Mouse (Mus musculus): ENCODE measurements around the gene Gm28035. TPM values are rescaled to one million over a fixed set of nuclear protein-coding genes. Genes with fewer than 3 reads are reported as not detected.

Gene Gm28035
- total and polyA plus RNA-seq, 2 experiments from 2014 or later, result 0.12 to 13.9 TPM

DNA sequence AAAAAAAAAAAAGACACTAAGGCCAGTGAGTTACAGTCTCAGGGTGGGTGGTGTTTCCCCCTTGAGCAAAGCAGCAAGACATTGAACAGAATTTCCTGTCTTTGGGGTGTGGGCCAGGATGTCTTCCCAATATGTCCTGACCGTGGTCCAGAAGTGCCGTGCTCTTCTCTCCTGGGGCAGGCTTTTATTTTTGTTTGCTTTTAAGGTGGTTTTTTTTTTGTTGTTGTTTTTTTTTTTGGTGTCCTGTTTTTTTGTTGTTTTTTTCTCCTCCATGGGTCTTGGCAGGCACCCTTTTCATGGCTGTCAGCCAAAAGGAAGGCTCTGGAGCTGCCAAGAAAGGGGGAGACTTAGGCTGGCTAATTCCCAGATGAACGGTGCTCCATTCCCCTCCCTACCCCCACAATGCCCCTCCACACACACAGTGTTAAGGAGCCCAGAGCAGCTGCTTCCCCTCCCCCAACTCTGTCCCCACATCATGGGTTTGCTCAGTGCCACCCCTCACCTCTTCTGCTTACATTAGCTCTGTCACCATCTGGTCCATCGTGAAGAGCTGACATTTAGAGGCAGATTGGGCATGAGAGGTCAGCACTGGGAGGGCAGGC is 22.6 kb downstream of the Gm28035 start:
- Histone ChIP-seq H3K4me3 (ENCODE audit: low read depth, low read length) (no peak overlapping the region), H3K4me1 (ENCODE audit: control insufficient read depth, insufficient read depth) (peaks cover 65% of the 10 kb centered on the region), H3K9ac (replicated peaks; ENCODE audit: low read depth, low read length) (no peak overlapping the region), H3K27ac (ENCODE audit: low read depth) (peak overlapping the region; percentile 49), H3K9me3 (replicated peaks; ENCODE audit: control insufficient read depth, low read length) (no peaks in the 10 kb centered on the region), H3K36me3 (replicated peaks; ENCODE audit: control insufficient read depth, insufficient read depth, low read length) (peaks cover 42% of the 10 kb centered on the region), H3K4me2 (ENCODE audit: low read depth, low read length) (no peak overlapping the region), H3K27me3 (ENCODE audit: control insufficient read depth, insufficient read depth, low read length) (no peaks in the 10 kb centered on the region)
- ATAC-seq (ENCODE audit: insufficient read depth, low read depth), result no peak
- WGBS, result 26% methylated on average over 4 of the region's 4 CpGs
- no peak for DNase-seq (ENCODE audit: low spot score)
- no peak for TF ChIP-seq EP300 (IDR thresholded peaks at IDR 0.05; ENCODE audit: low read depth)
- TF ChIP-seq CTCF (IDR thresholded peaks at IDR 0.05; ENCODE audit: low read depth), result no peak

DNA sequence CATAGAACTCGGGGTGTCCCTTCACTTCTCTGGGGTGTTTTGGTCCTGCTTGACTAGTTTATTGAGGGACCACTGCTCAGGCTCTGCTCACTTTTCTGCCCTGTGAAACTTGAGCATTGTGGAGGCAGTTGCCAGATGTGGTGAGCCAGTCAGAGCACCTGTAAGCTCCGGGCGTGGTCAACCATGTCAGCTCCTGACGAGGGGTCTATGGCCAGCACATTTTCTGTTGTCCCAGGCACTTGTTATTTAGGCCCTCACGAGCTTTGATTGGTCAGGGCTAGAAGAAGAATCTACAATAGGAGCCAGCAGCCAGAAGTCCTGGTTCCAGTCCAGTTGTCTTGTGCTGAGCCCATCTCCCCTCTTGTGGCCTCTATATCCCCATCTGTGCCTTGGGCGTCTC is 23.4 kb downstream of the Gm28035 start:
- TF ChIP-seq EP300 (IDR thresholded peaks at IDR 0.05; ENCODE audit: low read depth), result no peak
- TF ChIP-seq CTCF (IDR thresholded peaks at IDR 0.05; ENCODE audit: low read depth), result no peak
- Histone ChIP-seq H3K36me3 (replicated peaks; ENCODE audit: control insufficient read depth, insufficient read depth, low read length) (peaks cover 39% of the 10 kb centered on the region), H3K27ac (ENCODE audit: low read depth) (peak overlapping the region; percentile 94; the same call in 1 of the 2 replicates), H3K9me3 (replicated peaks; ENCODE audit: control insufficient read depth, low read length) (no peaks in the 10 kb centered on the region), H3K27me3 (ENCODE audit: control insufficient read depth, insufficient read depth, low read length) (no peaks in the 10 kb centered on the region), H3K4me2 (ENCODE audit: low read depth, low read length) (no peak overlapping the region), H3K9ac (replicated peaks; ENCODE audit: low read depth, low read length) (no peak overlapping the region), H3K4me1 (ENCODE audit: control insufficient read depth, insufficient read depth) (peaks cover 56% of the 10 kb centered on the region), H3K4me3 (ENCODE audit: low read depth, low read length) (no peak overlapping the region)
- WGBS, result 86% methylated on average over 6 of the region's 6 CpGs
- no peak for ATAC-seq (ENCODE audit: insufficient read depth, low read depth)
- no peak for DNase-seq (ENCODE audit: low spot score)

DNA sequence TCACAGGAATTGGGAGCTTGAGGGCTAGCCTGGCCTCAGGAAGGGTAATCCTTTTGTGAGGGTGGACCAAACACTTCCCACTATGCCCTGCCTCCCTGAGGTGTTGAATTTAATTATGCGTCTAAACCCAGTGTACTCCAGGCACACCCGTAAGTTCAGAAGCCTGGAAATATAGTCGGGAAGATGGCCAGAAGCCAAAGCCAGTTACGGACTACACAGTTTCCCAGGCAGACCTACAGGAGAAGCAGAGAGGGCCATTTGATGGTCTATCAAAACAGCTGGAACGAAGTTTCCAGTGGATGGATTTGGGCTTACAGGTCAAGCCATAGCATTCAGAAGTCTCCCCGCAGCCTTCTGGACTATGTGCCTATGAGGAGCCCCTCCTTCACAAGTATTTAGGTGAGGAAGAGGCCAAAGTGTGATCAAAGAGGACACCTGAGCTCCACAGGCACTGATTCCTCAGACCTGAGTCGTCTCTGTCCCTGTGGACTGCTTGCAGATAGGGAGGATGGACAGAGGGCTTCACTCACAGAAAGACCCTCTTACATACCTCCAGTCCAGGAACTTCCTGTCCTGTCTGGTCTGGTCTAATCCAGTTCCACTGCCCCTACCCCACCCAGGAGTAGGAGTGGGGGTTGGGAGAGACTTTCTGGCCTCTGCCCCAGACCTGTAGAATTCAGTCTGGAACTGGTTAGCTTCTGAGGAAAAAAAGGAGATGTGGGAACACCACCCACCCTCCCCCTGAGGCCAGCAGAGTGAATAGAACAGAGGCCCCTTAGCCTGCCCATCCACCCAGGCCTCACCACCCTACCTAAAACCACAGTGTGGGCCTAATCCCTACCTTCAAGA is 24.5 kb downstream of the Gm28035 start:
- Histone ChIP-seq H3K9me3 (replicated peaks; ENCODE audit: control insufficient read depth, low read length) (no peaks in the 10 kb centered on the region), H3K27me3 (ENCODE audit: control insufficient read depth, insufficient read depth, low read length) (no peaks in the 10 kb centered on the region), H3K27ac (ENCODE audit: low read depth) (peak overlapping the region; percentile 94), H3K36me3 (replicated peaks; ENCODE audit: control insufficient read depth, insufficient read depth, low read length) (peaks cover 39% of the 10 kb centered on the region), H3K4me1 (ENCODE audit: control insufficient read depth, insufficient read depth) (peaks cover 52% of the 10 kb centered on the region), H3K4me2 (ENCODE audit: low read depth, low read length) (no peak overlapping the region), H3K4me3 (ENCODE audit: low read depth, low read length) (no peak overlapping the region), H3K9ac (replicated peaks; ENCODE audit: low read depth, low read length) (peak overlapping the region; percentile 44; the same call in 1 of the 2 replicates)
- 30% methylated on average over 7 of the region's 7 CpGs for WGBS
- no peak for ATAC-seq (ENCODE audit: insufficient read depth, low read depth)
- DNase-seq (ENCODE audit: low spot score), result no peak
- TF ChIP-seq EP300 (IDR thresholded peaks at IDR 0.05; ENCODE audit: low read depth), result no peak
- no peak for TF ChIP-seq CTCF (IDR thresholded peaks at IDR 0.05; ENCODE audit: low read depth)

DNA sequence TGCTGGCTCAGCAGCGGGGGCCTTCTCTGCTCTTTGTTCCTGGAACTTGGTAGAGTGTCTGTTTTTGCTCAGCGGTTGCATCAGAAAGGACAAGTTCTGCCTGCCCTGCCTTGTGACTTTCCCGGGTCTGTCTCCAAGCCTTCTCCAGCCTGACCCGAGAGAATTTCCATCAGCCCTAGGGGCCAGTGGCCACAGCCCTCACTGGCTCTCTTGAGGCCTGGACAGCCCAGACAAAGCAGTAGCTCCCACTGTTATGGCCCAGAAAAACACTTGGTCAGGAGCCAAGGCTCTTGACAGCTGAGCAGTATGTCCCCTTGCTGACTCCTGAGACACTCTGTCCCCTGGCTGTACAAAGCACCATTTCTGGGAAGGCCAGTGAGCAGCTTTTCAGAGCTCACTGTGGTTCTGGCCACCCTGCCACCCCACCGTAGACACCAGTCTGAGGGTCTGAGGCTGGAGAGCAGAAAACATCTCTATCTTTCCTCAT is 25.4 kb downstream of the Gm28035 start, which contains the start of gene Phyhd1:
Gene Phyhd1, plus strand, starts transcription at position 437 of the 487 bp plus-strand sequence.
- peaks cover 33% of the 10 kb centered on the region for H3K36me3 ChIP-seq (replicated peaks; ENCODE audit: control insufficient read depth, insufficient read depth, low read length)
- WGBS, result 11% methylated on average over 5 of the region's 5 CpGs
- ATAC-seq (ENCODE audit: insufficient read depth, low read depth), result peak; percentile 77
- no peaks in the 10 kb centered on the region for H3K27me3 ChIP-seq (ENCODE audit: control insufficient read depth, insufficient read depth, low read length)
- peaks cover 50% of the 10 kb centered on the region for H3K4me1 ChIP-seq (ENCODE audit: control insufficient read depth, insufficient read depth)
- no peaks in the 10 kb centered on the region for H3K9me3 ChIP-seq (replicated peaks; ENCODE audit: control insufficient read depth, low read length)
- peak; percentile 14; the same call in 1 of the 2 replicates for TF ChIP-seq CTCF (IDR thresholded peaks at IDR 0.05; ENCODE audit: low read depth)
- TF ChIP-seq EP300 (IDR thresholded peaks at IDR 0.05; ENCODE audit: low read depth), result peak; percentile 70
- peak within 1 kb of the TSS; percentile 47 for H3K4me2 ChIP-seq (ENCODE audit: low read depth, low read length)
- H3K9ac ChIP-seq (replicated peaks; ENCODE audit: low read depth, low read length), result peak within 1 kb of the TSS; percentile 44
- H3K27ac ChIP-seq (ENCODE audit: low read depth), result peak within 1 kb of the TSS; percentile 94
- DNase-seq (ENCODE audit: low spot score), result peak; percentile 86
- H3K4me3 ChIP-seq (ENCODE audit: low read depth, low read length), result 0 out of 2 replicates have a peak within 1 kb of the TSS, but pooled peaks have one; percentile 11

DNA sequence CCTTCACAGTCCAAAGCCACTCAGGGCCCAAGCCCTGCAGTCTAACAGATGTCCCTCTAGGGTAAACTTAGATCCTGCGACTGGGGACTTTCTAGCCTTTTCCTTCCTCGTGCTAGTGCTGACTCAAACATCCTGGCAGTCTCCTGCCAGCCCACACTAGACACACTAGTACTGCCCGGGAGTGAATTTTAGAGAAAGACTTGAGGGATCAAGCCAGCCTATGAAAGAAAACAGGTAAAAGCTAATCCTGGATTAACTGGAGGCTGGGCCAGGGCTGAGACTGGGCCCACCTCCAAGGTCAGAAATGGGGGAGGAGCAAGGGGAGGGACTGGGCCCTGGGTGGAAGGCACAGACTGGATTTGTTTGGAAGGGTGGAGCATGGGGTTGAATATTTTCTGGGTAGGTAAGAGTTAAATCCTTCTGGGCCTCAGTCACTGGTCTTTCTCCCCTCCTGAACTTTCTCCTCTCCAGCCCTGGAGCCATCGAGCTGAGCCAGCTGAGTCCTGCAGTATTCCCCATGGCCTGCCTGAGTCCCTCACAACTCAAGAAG is 26.1 kb downstream of the Gm28035 start:
- peak overlapping the region; percentile 47 for H3K4me2 ChIP-seq (ENCODE audit: low read depth, low read length)
- H3K9ac ChIP-seq (replicated peaks; ENCODE audit: low read depth, low read length), result peak overlapping the region; percentile 44
- no peak for TF ChIP-seq CTCF (IDR thresholded peaks at IDR 0.05; ENCODE audit: low read depth)
- 0 out of 2 replicates have a peak, but pooled peaks have one; percentile 15 for TF ChIP-seq EP300 (IDR thresholded peaks at IDR 0.05; ENCODE audit: low read depth)
- peak; percentile 74 for ATAC-seq (ENCODE audit: insufficient read depth, low read depth)
- WGBS, result 13% methylated on average over 4 of the region's 4 CpGs
- H3K27ac ChIP-seq (ENCODE audit: low read depth), result peak overlapping the region; percentile 94
- H3K4me3 ChIP-seq (ENCODE audit: low read depth, low read length), result 0 out of 2 replicates have a peak overlapping the region, but pooled peaks have one; percentile 11
- peak; percentile 78 for DNase-seq (ENCODE audit: low spot score)
- no peaks in the 10 kb centered on the region for H3K9me3 ChIP-seq (replicated peaks; ENCODE audit: control insufficient read depth, low read length)
- peaks cover 50% of the 10 kb centered on the region for H3K4me1 ChIP-seq (ENCODE audit: control insufficient read depth, insufficient read depth)
- H3K36me3 ChIP-seq (replicated peaks; ENCODE audit: control insufficient read depth, insufficient read depth, low read length), result peaks cover 27% of the 10 kb centered on the region
- no peaks in the 10 kb centered on the region for H3K27me3 ChIP-seq (ENCODE audit: control insufficient read depth, insufficient read depth, low read length)

All from heart, postnatal 0 days (tissue).